Mouse (Mus musculus) right cerebral cortex, postnatal 25 days (tissue): ENCODE results near the gene Rbm42.

Experiments
- DNase-seq: peaks from one replicate; pipeline ENCODE4 v3.0.0; 2022

Gene Rbm42

GRCm38 (mm10) chr7:30615049-30615760, 34.9 kb downstream of the Rbm42 start:
- no peak for DNase-seq

GRCm38 (mm10) chr7:30614454-30614853, 35.7 kb downstream of the Rbm42 start:
- no peak for DNase-seq

- DNase-seq, result no peak
Observed at GRCm38 (mm10) chr7:30613529-30614112, 36.5 kb downstream of the Rbm42 start.

GRCm38 (mm10) chr7:30612654-30613402, 37.3 kb downstream of the Rbm42 start, which contains the start of gene Upk1a:
Gene Upk1a, minus strand, starts transcription at chr7:30612847.
- no peak for DNase-seq

- no peak for DNase-seq
Observed at GRCm38 (mm10) chr7:30610043-30610442, 40.1 kb downstream of the Rbm42 start.

- DNase-seq, result no peak
Observed at GRCm38 (mm10) chr7:30608476-30608875, 41.6 kb downstream of the Rbm42 start.

GRCm38 (mm10) chr7:30607706-30608309, 42.3 kb downstream of the Rbm42 start:
- DNase-seq, result no peak

GRCm38 (mm10) chr7:30604944-30605343, 45.2 kb downstream of the Rbm42 start:
- no peak for DNase-seq

GRCm38 (mm10) chr7:30604424-30604823, 45.7 kb downstream of the Rbm42 start:
- DNase-seq, result no peak

- no peak for DNase-seq
Observed at GRCm38 (mm10) chr7:30602583-30602982, 47.5 kb downstream of the Rbm42 start.

GRCm38 (mm10) chr7:30600651-30601050, 49.5 kb downstream of the Rbm42 start:
- no peak for DNase-seq

- peak; percentile 88 for DNase-seq
Observed at GRCm38 (mm10) chr7:30599933-30600353, 50.2 kb downstream of the Rbm42 start.

GRCm38 (mm10) chr7:30598786-30599185, 51.3 kb downstream of the Rbm42 start, which contains the start of gene Zbtb32:
Gene Zbtb32, minus strand, starts transcription at chr7:30598909.
- DNase-seq, result no peak

- DNase-seq, result no peak
Observed at GRCm38 (mm10) chr7:30596811-30597210, 53.3 kb downstream of the Rbm42 start.

GRCm38 (mm10) chr7:30596093-30596492, 54.0 kb downstream of the Rbm42 start:
- DNase-seq, result no peak

GRCm38 (mm10) chr7:30594510-30595024, 55.5 kb downstream of the Rbm42 start:
- no peak for DNase-seq

GRCm38 (mm10) chr7:30593579-30594509, 56.3 kb downstream of the Rbm42 start:
- no peak for DNase-seq

- DNase-seq, result no peak
Observed at GRCm38 (mm10) chr7:30592772-30593423, 57.2 kb downstream of the Rbm42 start.

- no peak for DNase-seq
Observed at GRCm38 (mm10) chr7:30591605-30591951, 58.5 kb downstream of the Rbm42 start.
